Mouse (Mus musculus) bone marrow macrophage, adult 2 months (primary cell): ENCODE measurements around the gene a.

ENCODE experiments used
- CTCF ChIP-seq: IDR thresholded peaks from 2 replicates; pipeline ENCODE4 v1.5.1; 2012; ENCODE audit warnings: low read depth, mild to moderate bottlenecking, low read length, moderate library complexity
- POLR2A ChIP-seq: IDR thresholded peaks from 2 replicates; pipeline ENCODE4 v1.6.1; 2012; ENCODE audit warnings: mild to moderate bottlenecking, low read depth, low read length, borderline replicate concordance

DNA sequence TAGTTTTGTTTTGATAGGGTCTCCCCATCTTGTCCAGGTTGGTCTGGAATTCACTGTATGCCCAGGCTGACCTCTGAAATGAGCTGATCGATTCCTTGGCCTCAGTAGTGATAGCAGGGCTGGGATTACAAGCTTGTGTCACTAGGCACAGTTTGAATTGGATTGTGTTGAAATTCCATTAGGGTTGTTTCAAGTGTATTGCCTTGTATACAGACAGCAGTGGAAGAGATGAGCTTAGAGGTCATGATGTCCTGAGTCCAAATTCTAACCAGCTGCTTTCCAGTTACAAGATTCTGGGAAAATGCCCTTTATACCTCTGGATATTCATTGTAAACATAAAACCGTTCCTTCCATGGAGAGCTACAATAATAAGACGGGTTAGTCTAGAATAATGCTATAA, 282.1 kb downstream of the a start:
- TF ChIP-seq CTCF (no peak), POLR2A (no peak)
